Mouse (Mus musculus): ENCODE measurements around the gene Dip2c. TPM values are rescaled to one million over a fixed set of nuclear protein-coding genes. Genes with fewer than 3 reads are reported as not detected.

The Dip2c gene
- total RNA-seq, 1 experiment = 10.6 TPM

DNA sequence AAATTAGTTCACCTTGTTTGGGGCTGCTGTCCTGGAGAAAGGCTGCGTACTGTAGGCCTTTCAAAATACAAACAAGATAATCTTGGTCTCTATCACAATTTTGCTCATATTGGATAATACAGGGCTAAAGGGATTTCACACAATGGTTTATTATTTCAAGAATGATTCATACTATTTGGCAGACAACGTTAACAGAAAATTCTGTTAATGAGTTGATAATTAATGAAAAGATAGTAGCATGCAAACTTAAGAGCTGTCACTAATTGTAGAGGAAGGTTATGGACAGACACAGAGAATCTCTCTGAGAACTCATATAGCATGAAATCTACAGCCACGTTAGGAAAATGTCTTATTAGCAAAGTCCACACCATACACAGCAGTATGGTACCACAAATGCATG is 436.6 kb downstream of the Dip2c start:
- H3K9me3 ChIP-seq (ENCODE audit: control insufficient read depth, insufficient read depth, low read depth, low read length) = no peaks in the 10 kb centered on the region
- H3K4me1 ChIP-seq (ENCODE audit: control insufficient read depth in 2 of 2, insufficient read depth in 2 of 2, low read length in 2 of 2, poor library complexity in 1 of 2) = no peaks in the 10 kb centered on the region
- DNase-seq (ENCODE audit: low read depth, low spot score) = no peak
- H3K36me3 ChIP-seq (ENCODE audit: control insufficient read depth, insufficient read depth, low read length, poor library complexity, severe bottlenecking) = no peaks in the 10 kb centered on the region
- H3K4me3 ChIP-seq (ENCODE audit: insufficient read depth in 1 of 2, low read depth in 1 of 2, low read length in 2 of 2, poor library complexity in 1 of 2, severe bottlenecking in 1 of 2) = no peak overlapping the region
- no peak overlapping the region for H3K27ac ChIP-seq (ENCODE audit: insufficient read depth, low read depth, low read length, poor library complexity, severe bottlenecking)
- no peak overlapping the region for H3K9ac ChIP-seq (ENCODE audit: insufficient read depth, low read depth, low read length, poor library complexity, severe bottlenecking)
- in situ Hi-C loops (cut with MboI; ENCODE audit: low sequenced_read_pairs in 2 of 2, unreplicated experiment in 2 of 2) = no loop called here
- TF ChIP-seq HCFC1 (IDR thresholded peaks at IDR 0.05; ENCODE audit: borderline replicate concordance, insufficient read depth, low read length) = no peak
- no peak for TF ChIP-seq MAFK (IDR thresholded peaks at IDR 0.05; ENCODE audit: insufficient read depth, low read depth, low read length)
- no peak for TF ChIP-seq ZC3H11A (IDR thresholded peaks at IDR 0.05; ENCODE audit: borderline replicate concordance, low read depth, low read length)
- TF ChIP-seq CHD2 (IDR thresholded peaks at IDR 0.05; ENCODE audit: low read depth, low read length) = no peak
- TF ChIP-seq ZNF384 (IDR thresholded peaks at IDR 0.05; ENCODE audit: low read depth, low read length) = no peak

DNA sequence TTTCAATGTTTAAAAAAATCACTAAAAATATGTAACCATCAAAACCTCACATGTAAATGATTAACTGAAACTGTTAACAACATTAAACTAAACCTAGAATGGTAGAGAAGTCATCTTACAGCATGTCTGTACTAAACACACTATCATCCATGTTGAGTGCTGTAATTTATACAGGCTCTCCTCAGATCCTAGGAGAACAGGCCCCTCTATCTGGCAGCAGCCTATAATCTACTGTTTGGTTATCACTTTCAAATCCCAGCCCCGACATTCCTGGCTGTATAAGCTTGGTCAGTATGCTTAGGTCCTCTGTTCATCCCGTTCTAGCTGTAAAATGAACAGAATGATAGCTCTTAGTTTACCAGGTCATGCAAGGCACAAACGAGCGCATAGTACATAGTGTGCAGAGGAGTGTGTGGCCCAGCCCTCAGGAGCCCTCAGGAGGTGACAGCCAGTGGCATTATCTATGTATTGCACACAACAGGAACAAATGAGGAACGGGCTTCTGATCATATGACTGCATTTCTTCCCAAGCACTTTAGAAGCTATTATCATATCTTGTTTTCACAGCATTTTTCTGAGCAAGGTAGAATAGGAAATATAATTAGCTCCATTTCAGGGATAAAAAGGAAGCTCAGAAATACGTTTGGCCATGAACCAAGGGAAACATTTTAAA is 437.3 kb downstream of the Dip2c start:
- no peaks in the 10 kb centered on the region for H3K36me3 ChIP-seq (ENCODE audit: control insufficient read depth, insufficient read depth, low read length, poor library complexity, severe bottlenecking)
- no peaks in the 10 kb centered on the region for H3K4me1 ChIP-seq (ENCODE audit: control insufficient read depth in 2 of 2, insufficient read depth in 2 of 2, low read length in 2 of 2, poor library complexity in 1 of 2)
- H3K27ac ChIP-seq (ENCODE audit: insufficient read depth, low read depth, low read length, poor library complexity, severe bottlenecking) = no peak overlapping the region
- H3K9me3 ChIP-seq (ENCODE audit: control insufficient read depth, insufficient read depth, low read depth, low read length) = no peaks in the 10 kb centered on the region
- no peak for DNase-seq (ENCODE audit: low read depth, low spot score)
- in situ Hi-C loops (cut with MboI; ENCODE audit: low sequenced_read_pairs in 2 of 2, unreplicated experiment in 2 of 2) = no loop called here
- no peak overlapping the region for H3K4me3 ChIP-seq (ENCODE audit: insufficient read depth in 1 of 2, low read depth in 1 of 2, low read length in 2 of 2, poor library complexity in 1 of 2, severe bottlenecking in 1 of 2)
- no peak for TF ChIP-seq ZC3H11A (IDR thresholded peaks at IDR 0.05; ENCODE audit: borderline replicate concordance, low read depth, low read length)
- no peak for TF ChIP-seq ZNF384 (IDR thresholded peaks at IDR 0.05; ENCODE audit: low read depth, low read length)
- TF ChIP-seq CHD2 (IDR thresholded peaks at IDR 0.05; ENCODE audit: low read depth, low read length) = no peak
- no peak for TF ChIP-seq MAFK (IDR thresholded peaks at IDR 0.05; ENCODE audit: insufficient read depth, low read depth, low read length)
- no peak for TF ChIP-seq HCFC1 (IDR thresholded peaks at IDR 0.05; ENCODE audit: borderline replicate concordance, insufficient read depth, low read length)
- H3K9ac ChIP-seq (ENCODE audit: insufficient read depth, low read depth, low read length, poor library complexity, severe bottlenecking) = no peak overlapping the region

DNA sequence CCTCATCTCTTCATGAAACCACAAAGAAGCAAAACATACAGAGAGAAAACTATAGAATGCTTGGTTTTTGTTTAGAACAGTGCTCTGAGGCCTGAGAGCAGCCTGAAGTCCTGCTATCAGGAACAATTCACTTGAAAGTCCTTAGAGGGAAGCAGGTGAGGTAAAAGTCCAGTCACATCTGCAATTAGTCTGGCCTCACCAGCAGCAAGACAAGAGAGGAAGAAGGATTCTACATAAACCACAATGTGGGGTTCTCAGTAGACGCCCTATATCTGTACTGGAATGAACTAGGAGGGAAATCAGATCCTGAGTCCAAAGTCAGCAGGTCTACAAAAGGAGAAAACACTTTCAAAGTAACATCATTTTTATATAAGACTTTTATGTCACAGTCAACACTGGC is 438.9 kb downstream of the Dip2c start:
- no peaks in the 10 kb centered on the region for H3K9me3 ChIP-seq (ENCODE audit: control insufficient read depth, insufficient read depth, low read depth, low read length)
- no peak overlapping the region for H3K9ac ChIP-seq (ENCODE audit: insufficient read depth, low read depth, low read length, poor library complexity, severe bottlenecking)
- in situ Hi-C loops (cut with MboI; ENCODE audit: low sequenced_read_pairs in 2 of 2, unreplicated experiment in 2 of 2) = no loop called here
- H3K4me3 ChIP-seq (ENCODE audit: insufficient read depth in 1 of 2, low read depth in 1 of 2, low read length in 2 of 2, poor library complexity in 1 of 2, severe bottlenecking in 1 of 2) = no peak overlapping the region
- TF ChIP-seq ZNF384 (IDR thresholded peaks at IDR 0.05; ENCODE audit: low read depth, low read length) (no peak), HCFC1 (IDR thresholded peaks at IDR 0.05; ENCODE audit: borderline replicate concordance, insufficient read depth, low read length) (no peak), MAFK (IDR thresholded peaks at IDR 0.05; ENCODE audit: insufficient read depth, low read depth, low read length) (no peak), ZC3H11A (IDR thresholded peaks at IDR 0.05; ENCODE audit: borderline replicate concordance, low read depth, low read length) (no peak), CHD2 (IDR thresholded peaks at IDR 0.05; ENCODE audit: low read depth, low read length) (no peak)
- DNase-seq (ENCODE audit: low read depth, low spot score) = no peak
- no peak overlapping the region for H3K27ac ChIP-seq (ENCODE audit: insufficient read depth, low read depth, low read length, poor library complexity, severe bottlenecking)
- no peaks in the 10 kb centered on the region for H3K4me1 ChIP-seq (ENCODE audit: control insufficient read depth in 2 of 2, insufficient read depth in 2 of 2, low read length in 2 of 2, poor library complexity in 1 of 2)
- H3K36me3 ChIP-seq (ENCODE audit: control insufficient read depth, insufficient read depth, low read length, poor library complexity, severe bottlenecking) = no peaks in the 10 kb centered on the region

Other genes starting within 250 kb of the Dip2c start
- 66.3 and 83.4 TPM in 2 replicates for gene Larp4b, start 182.6 kb upstream of the Dip2c start, total RNA-seq (2012; rRNA removed)

Measured in ES-E14 (cell line).